Mouse (Mus musculus) gastrocnemius, postnatal 14 days (tissue): Measurements from ENCODE around the gene Thada. TPM values are rescaled to one million over a fixed set of nuclear protein-coding genes. Genes with fewer than 3 reads are reported as not detected.

ENCODE experiments used
- DNase-seq: peaks from one replicate; pipeline ENCODE4 v3.0.0; 2021; ENCODE audit warnings: mixed read lengths
- intact Hi-C: fragments of 180-260 bp; cut with DNase I; formaldehyde crosslinking; loops from one replicate; pipeline ENCODE4 v1.15.1; 2025; ENCODE audit warnings: low total_unique reads
- total RNA-seq, 2 experiments: library from RNA; stranded (reverse); gene quantifications; 2 replicates each; pipeline ENCODE4 v1.2.3; 2021

Thada gene
- total RNA-seq, 2 experiments from 2014 or later = 5.1 to 5.5 TPM

DNA sequence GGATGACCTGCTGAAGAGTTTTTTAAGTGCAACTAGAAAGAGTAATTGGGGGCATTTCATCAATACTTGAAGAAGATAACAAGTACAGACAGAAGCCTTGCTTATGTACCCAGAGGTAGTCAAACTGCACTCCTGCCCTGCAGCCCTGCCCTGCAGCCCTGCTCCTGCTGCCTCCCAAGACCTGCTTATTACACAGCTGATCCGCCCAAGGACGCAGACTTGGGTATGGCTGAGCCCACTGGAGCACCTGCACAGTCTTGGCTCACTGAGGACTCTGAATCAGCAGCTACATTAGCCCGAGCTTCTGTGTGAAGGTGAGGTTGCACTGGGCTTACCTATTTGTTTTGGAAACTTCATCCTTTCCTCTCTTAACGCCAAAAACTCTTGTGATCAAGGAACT is 79.8 kb downstream of the Thada start:
- no peak for DNase-seq
- intact Hi-C loops = loop anchor here (5.0 to 10.0 kb wide), 4 partner anchors 191 to 481 kb away; no protein-coding TSS in a partner anchor

DNA sequence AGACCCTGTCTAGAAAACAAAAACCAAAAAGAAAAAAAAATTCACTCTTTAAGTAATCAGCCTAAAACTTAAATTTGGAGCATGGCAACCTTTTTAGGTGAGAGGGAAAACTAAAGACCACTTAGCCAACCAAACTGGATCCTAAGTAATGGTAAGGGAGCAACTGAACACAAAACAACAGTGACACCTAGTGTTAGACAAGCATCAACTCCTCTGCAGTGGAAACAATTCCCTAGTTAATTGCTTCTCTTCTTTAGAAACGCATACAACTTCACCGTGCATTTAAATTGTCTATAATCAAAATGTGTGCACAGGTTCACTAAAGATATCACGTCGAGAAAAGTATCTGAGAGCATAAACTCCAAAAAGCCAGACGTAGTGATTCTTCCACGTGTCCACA is 80.3 kb downstream of the Thada start:
- DNase-seq = no peak
- intact Hi-C loops = loop anchor here (5.0 to 10.0 kb wide), 4 partner anchors 191 to 481 kb away; no protein-coding TSS in a partner anchor

DNA sequence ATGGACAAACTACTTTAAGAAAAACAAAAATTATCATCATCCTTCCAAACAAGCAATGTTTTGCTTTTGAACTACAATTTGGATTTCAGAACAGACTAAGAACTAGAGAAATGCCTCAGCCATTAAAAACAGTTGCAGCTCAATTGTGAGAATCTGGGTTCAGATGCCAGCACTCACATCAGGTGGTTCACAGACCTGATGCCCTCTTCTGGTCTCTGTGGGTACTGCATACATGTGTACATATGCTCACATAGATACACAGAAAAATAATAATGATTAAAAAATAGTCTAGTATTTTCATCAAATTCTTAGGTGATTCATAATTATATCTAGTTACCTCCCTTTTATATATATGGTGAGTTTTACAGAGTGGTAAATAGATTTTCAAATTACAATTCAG is 81.3 kb downstream of the Thada start:
- DNase-seq = no peak
- intact Hi-C loops = loop anchor here (5.0 to 10.0 kb wide), 4 partner anchors 190 to 480 kb away; no protein-coding TSS in a partner anchor

DNA sequence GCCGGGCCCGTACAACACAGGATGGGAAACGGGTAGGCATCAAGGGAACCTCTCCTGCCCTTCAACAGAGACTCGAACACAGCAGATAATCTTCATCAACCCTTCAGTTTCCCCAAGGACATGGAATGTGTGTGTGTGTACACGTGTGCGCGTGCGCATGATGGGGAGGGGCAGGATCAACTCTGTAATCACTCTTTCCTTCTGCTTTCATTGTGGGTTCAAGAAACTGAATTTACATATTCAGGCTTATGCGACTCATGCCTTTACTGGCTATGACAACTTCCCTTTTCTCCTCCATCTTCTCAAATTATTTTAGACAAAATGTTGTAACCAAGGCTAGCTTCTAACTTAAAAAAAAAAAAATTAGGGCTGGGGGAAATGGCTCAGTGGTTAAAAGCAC is 85.7 kb downstream of the Thada start:
- intact Hi-C loops = loop anchor here (10.0 kb wide), 3 partner anchors 186 to 476 kb away; no protein-coding TSS in a partner anchor

DNA sequence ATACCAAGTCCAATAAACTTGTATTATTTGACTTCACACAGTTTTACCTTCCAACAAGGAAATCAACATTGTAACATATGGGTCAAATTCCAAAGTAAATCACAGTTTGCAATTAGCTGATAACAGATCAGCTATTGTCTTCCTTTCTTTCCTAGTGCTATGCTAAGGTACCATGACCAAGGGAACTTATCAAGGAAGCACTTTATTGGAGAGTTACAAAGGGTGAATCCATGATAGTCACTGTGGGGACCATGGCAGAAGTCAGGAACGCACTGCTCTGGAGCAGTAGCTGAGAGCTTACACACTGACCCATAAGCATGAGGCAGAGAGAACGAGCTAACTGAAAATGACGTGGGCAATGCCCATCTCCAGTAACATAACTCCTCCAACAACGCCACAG is 89.1 kb downstream of the Thada start:
- intact Hi-C loops = no loop called here
- DNase-seq = no peak

More for the DNA sequence above, 85.7 kb downstream of the Thada start:
- DNase-seq = no peak

DNA sequence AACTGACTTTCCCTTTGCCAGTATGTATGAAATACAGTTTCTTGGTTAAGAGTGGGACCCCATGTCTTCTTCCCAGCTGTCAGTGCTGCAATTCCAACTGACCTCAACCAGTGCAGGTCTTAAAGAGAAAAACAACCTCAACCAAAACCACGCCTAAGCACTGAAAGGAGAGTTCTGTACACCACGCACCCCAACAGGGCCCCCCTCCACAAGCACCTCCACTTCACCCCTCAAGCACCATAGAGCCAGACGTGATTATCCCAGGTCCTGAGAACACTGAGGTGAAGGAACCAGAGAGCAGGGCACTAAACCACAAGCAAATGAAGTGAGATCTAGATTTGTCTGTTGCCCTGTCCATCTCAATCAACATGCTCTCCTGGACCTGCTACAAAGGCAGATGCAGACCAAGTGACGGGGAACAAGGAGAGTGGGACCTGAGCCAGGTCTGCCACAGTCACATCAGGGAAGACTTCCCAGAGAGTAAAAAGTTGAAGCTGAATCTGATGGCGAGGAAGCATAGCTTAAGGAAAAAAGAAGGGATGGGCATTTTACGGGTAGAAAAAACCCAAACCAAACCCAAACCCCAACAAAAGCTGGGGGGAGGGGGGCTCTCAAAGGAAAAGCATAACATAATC is 93.5 kb downstream of the Thada start:
- DNase-seq = no peak
- intact Hi-C loops = no loop called here

DNA sequence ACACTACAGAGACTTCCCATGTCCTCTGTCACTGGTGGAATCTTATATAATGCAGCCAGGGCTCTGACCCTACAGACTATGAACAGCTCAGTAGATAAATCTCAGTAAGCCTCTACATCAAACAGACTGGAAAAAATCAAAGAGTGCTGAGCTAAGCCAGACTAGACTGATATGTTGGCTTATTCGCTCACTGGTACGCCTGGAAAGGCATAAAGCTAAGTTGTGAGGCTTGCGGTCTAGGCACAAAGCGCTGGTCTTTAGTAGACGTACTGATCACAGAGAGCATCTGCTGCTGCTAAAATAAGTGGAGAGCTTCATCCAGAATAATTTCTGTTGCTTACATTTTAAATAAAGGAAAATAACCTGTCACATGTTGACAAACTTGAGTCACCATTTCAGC is 95.6 kb downstream of the Thada start:
- intact Hi-C loops = no loop called here
- DNase-seq = no peak

DNA sequence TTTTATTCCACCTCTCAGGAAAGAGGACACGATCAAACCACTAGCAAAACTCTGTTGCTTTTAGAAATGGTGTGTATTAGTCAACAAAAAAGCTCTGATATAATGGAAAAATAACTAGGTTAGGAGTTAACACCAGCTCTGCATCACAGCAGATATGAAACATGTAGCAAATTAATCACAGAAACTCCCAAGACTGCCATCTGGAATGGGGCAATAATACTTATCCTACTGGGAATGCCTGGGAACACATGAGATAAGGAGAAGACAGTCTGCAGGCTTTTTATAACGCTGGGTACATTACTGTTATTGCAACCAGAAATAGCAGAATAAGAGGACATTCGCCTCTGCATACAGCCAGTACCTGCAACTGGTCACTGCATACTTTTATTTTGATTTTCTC is 96.2 kb downstream of the Thada start:
- no peak for DNase-seq
- intact Hi-C loops = no loop called here

DNA sequence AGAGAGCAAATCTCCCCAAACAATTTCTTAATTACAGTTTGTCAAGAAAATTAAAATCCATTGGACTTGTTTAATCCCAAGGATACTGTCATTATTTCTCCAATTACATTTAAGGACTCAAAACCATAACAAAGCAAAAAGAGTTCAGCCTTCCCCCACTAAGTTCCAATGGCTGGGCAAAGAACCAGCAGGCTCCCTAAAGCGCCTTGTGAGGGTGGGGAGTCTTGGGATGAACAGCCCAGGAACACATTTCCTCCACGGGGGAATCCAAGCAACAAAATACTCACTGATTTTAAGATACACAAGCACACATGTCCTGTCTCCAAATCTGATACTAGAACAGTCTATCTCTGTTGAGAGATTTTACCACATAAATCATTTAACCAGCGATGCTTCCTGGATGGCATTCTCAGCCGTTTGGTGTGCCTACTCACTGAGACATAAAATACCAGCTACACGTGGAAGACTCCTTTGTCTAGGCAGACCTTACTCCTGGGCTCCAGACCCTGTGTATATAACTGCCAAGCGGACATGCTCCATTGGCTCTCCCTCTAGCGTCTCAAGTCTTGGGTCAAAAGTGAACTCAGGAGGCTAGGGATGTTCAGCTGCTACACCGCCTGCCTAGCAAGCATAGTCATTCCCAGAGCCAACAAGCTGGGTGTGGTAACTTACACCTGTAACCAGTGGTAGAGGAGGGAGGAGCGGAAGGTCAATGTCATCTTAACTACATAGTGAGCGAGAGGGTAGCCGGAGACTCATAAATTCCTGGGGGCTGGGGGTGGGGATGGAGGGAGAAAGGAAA is 97.6 kb downstream of the Thada start:
- peak; percentile 45 for DNase-seq
- intact Hi-C loops = no loop called here

DNA sequence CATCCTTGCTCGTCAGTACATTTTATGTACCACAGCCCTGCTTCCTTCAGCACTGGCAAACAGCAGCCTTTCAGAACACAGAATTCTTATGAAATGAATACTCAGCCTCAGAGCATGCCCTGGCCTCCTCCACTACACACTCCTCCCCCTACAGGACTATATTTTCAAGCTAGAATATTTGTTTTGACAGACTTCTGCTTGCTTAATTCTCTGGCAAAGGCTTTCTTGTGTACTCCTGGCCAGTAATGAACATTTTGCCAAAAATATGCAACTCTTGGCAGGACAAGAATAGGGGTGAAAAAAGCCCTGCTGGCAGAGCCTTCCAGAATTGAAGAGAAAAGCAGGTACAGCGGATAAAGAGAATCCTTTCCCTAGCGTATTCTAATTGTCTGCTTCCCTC is 98.3 kb downstream of the Thada start:
- DNase-seq = no peak

DNA sequence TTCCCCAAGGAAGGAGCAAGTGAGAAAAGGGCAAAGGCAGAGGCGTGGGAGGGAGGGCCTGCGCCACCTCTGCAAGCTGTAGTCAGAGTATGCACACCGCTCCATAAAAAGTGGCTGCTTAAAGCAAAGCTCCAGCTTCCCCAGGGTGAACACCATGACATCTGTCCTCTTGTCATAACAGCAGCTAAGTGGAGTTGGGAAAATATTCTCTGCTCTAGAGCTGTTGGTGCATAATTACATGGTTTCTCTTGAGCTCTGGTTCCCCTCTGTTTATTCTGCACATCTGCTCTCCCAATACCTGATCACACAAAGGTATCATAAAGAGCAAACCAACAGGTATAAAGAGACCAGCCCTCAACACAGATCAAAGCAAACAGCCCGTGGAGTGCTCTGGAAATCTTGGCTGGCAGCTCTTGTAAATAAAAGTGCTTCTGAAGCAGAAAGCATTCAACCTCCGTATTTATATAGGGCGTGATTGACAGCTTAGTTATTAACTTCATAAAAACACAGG is 100.2 kb downstream of the Thada start:
- intact Hi-C loops = no loop called here
- no peak for DNase-seq

More for the DNA sequence above, 98.3 kb downstream of the Thada start:
- intact Hi-C loops = no loop called here

DNA sequence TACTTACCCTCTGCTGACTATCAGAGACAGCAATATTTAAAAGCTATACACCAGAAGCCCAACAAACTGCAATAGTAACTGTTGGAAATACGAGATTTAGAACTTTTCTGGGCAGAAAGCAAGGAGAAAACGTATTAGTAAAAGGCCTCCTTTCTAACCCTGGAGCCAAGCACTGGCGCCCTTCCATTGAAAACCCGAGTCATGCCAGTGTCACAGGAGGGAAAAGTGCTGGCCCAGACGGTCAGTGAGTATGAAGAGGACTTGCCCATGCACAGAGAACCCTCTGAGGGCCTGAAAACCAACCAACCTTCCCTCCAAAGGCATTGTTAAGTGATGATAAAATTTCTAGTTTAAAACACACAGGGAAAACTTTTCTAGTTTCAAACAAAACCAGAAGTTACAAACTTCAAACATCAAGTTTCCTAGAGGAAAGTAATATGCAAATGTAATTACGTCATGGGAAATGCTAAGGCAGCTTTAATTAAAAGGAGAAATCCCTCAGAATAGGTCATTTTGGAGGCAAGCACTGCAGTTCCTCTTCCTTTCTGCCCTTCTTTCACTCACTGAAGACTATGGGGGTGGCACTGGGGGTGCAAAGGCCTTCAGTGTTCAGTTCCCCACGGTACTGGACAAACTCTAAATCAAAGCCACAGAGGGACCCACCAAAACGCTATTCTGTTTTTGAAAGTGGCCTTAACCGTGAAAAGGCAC is 100.8 kb downstream of the Thada start:
- DNase-seq = peak; percentile 40
- intact Hi-C loops = no loop called here

DNA sequence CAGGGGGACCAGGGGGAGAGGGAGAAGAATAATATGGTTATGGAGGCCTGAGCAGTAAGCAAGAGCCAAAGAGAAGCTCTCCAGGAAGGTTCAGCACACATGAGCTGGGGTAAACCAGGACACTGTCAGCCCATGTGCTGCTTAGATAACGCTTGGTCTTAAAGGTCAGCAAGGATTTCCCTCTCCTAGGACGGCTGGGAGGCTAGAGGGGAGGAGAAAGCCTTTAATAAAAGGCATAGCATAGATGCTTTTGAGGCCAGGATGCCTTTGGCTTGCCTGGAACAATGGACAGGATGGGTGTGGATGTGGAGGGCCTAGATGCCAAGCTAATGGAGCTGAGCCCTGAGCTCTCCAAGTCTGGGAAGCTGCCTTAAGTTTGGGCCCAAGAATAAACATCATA is 102.6 kb downstream of the Thada start:
- DNase-seq = no peak
- intact Hi-C loops = no loop called here

DNA sequence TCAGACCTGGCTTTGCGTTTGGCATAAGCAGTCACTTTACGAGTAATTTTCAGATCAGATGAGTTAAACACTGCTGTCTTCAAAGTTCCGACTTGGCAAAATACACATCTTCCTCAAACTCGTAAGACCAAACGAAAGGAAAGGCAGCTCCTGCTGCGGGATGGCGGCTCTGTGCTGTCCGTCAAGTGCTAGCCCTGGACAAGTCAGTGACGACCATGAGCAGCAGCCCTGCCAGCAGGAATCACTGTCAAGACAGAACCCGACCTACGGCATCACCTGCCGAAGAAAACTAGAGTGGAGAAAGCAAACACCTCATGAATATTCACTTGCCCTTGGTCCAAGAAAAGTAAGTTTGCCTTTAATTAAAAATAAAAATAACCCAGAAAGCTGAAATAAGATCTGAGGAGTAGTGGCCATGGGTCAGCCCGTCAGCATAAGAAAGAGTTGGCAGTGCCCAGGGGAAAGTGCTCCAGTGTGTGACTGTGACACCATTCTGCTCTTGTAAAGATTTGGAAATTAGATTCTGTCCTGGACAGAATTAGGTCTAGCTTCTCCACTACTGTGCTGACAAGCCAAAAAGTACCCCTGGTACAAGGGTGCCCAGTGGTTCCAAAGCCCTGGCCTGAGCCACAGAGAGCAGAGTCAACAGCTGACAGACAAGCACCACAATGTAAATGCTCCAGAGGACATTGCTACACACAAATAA is 103.3 kb downstream of the Thada start:
- intact Hi-C loops = no loop called here
- no peak for DNase-seq

DNA sequence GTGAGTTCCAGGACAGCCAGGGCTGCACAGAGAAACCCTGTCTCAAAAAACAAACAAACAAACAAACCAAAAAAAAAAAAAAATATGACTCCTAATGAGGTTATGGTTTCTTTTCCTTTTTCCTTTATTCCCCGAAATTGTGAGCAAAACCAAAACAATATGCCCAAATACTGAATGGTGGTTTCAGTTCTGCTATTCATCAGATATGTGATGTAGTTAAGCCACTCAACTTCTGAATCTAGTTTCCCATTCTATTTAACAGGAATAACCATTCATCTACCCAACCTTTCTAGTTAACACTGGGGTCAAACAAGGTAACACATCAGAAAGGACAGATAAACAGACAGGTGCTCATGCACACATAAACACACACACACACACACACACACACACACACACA is 105.0 kb downstream of the Thada start:
- intact Hi-C loops = no loop called here
- no peak for DNase-seq

DNA sequence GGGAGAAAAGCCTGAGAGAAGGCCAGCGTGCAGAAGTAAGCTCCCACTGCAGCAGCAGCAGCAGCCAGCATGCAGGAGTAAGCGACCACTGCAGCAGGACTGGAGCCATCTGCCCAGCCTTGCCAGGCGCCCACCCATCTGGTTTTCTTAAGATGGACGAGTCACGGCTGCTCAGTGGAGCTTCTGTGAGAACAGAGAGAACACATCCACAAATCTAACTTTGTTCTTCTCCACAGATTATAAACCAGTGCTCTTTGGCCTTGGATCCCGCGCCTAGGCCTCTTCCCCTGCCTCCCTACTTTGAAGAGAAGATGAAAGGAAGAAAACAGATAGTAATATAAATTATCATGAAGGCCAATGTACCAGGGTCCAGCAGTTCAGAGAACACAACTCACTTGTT is 106.2 kb downstream of the Thada start:
- no peak for DNase-seq
- intact Hi-C loops = no loop called here

DNA sequence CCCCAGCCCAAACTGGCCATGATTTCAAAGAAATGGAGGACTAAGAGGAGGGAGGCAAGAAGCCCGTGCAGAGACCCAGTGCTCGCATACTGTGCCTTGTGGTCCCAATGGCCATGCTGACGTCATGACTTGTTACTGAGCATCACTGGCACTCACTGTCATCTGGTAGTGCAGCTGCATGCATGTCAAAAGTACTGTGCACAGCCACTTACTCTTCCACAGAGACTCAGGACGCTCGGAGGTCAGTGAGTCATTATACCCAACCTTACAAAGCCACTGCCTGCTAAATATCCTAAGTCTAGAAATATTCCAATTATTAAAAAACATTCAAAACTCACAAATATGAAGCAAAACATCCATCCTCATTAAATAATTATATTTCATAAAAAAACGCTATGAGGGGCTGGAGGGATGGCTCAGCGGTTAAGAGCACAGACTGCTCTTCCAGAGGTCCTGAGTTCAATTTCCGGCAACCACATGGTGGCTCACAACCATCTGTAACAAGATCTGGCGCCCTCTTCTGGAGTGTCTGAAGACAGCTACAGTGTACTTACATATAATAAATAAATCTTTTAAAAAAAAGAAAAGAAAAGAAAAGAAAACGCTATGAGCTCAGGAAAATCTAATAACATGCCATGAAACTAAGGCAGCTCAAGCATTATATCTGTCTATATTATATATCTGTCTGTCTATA is 106.9 kb downstream of the Thada start:
- intact Hi-C loops = no loop called here
- no peak for DNase-seq

DNA sequence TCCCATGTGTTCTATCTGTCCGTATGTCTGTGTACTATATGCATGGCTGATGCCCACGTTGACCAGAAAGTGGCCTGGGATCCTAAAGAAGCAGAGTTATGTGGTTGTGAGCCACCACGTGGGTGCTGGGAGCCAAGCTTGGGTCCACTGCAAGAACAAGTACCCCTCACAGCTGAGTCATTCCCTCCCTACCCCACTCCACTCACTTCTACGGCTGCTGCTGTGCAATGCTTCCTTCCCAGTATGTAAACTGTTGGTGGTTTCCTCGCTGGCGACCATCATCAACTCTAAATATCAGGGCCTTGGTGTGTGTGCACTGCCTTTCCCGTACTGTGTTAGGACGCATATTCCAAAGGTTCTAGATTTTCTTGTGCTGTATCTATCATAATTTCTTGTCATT is 108.2 kb downstream of the Thada start:
- DNase-seq = no peak
- intact Hi-C loops = no loop called here
